Mouse (Mus musculus): ENCODE data around the gene Wdr82.

GRCm38 (mm10) chr9:106147281-106147680 lies 23.4 kb upstream of the Wdr82 start:
- TF ChIP-seq TCF12 (IDR thresholded peaks at IDR 0.05; ENCODE audit: low read depth, low read length) (no peak), UBTF (IDR thresholded peaks at IDR 0.05; ENCODE audit: low read depth, low read length) (no peak), CHD2 (IDR thresholded peaks at IDR 0.05; ENCODE audit: low read length) (no peak), NRF1 (IDR thresholded peaks at IDR 0.05; ENCODE audit: low read depth, low read length) (no peak), CTCF (conservative IDR thresholded peaks at IDR 0.05 in 1 of 2, IDR thresholded peaks at IDR 0.05 in 1 of 2; ENCODE audit: low read depth in 2 of 2, low read length in 2 of 2) (no peak), HCFC1 (IDR thresholded peaks at IDR 0.05; ENCODE audit: low read depth, low read length) (no peak), CHD1 (IDR thresholded peaks at IDR 0.05; ENCODE audit: low read depth, low read length) (no peak), EP300 (IDR thresholded peaks at IDR 0.05; ENCODE audit: low read length) (no peak), NELFE (IDR thresholded peaks at IDR 0.05; ENCODE audit: low read depth, low read length) (no peak), TBP (conservative IDR thresholded peaks at IDR 0.05; ENCODE audit: low read depth, low read length) (no peak)
